Mouse (Mus musculus) layer of hippocampus, adult 9-11 months (tissue): ENCODE results near the gene Rabep2.

Experiments
- DNase-seq: peaks from one replicate; pipeline ENCODE4 v3.0.0; 2022

The Rabep2 gene

GRCm38 (mm10) chr7:126435801-126436200, 7.2 kb downstream of the Rabep2 start:
- no peak for DNase-seq

GRCm38 (mm10) chr7:126436851-126437250, 8.3 kb downstream of the Rabep2 start:
- DNase-seq = no peak

GRCm38 (mm10) chr7:126440134-126440533, 11.6 kb downstream of the Rabep2 start:
- no peak for DNase-seq

GRCm38 (mm10) chr7:126443997-126444396, 15.4 kb downstream of the Rabep2 start:
- DNase-seq = no peak

- no peak for DNase-seq
These were observed 16.0 kb downstream of the Rabep2 start for GRCm38 (mm10) chr7:126444536-126444935.

- no peak for DNase-seq
These were observed 16.7 kb downstream of the Rabep2 start for GRCm38 (mm10) chr7:126445104-126445815.

- DNase-seq = no peak
These were observed 17.7 kb downstream of the Rabep2 start for GRCm38 (mm10) chr7:126446217-126446616.

- no peak for DNase-seq
These were observed 19.9 kb downstream of the Rabep2 start for GRCm38 (mm10) chr7:126448481-126448880.

GRCm38 (mm10) chr7:126449991-126450390, 21.4 kb downstream of the Rabep2 start:
- DNase-seq = no peak

GRCm38 (mm10) chr7:126450641-126451040, 22.1 kb downstream of the Rabep2 start:
- no peak for DNase-seq

- no peak for DNase-seq
These were observed 23.7 kb downstream of the Rabep2 start for GRCm38 (mm10) chr7:126452244-126452643.

- no peak for DNase-seq
These were observed 25.3 kb downstream of the Rabep2 start for GRCm38 (mm10) chr7:126453861-126454260.

- DNase-seq = no peak
These were observed 26.7 kb downstream of the Rabep2 start for GRCm38 (mm10) chr7:126455242-126455641.

- DNase-seq = no peak
These were observed 28.1 kb downstream of the Rabep2 start for GRCm38 (mm10) chr7:126456382-126457266.

GRCm38 (mm10) chr7:126458225-126458624, 29.7 kb downstream of the Rabep2 start:
- no peak for DNase-seq

GRCm38 (mm10) chr7:126458844-126459618, 30.5 kb downstream of the Rabep2 start:
- DNase-seq = no peak

GRCm38 (mm10) chr7:126460623-126461399, 32.3 kb downstream of the Rabep2 start:
- no peak for DNase-seq

GRCm38 (mm10) chr7:126461626-126462025, 33.1 kb downstream of the Rabep2 start:
- no peak for DNase-seq

GRCm38 (mm10) chr7:126463004-126463403, 34.4 kb downstream of the Rabep2 start, which contains the start of gene Atp2a1:
Atp2a1 (minus strand) TSS chr7:126463108.
- DNase-seq = no peak

- DNase-seq = no peak
These were observed 35.0 kb downstream of the Rabep2 start for GRCm38 (mm10) chr7:126463547-126463946.

- peak; percentile 50 for DNase-seq
These were observed 35.6 kb downstream of the Rabep2 start for GRCm38 (mm10) chr7:126464121-126464520.

GRCm38 (mm10) chr7:126464836-126465235, 36.3 kb downstream of the Rabep2 start:
- DNase-seq = no peak
